Mouse (Mus musculus): ENCODE measurements at regions not wholly inside any gene's neighbourhood (a gene's known extent, or its start where the extent isn't known, plus 50 kb on each side); places are given as distances from the start of the nearest gene placed in this dataset.

GRCm38 (mm10) chr17:84126168-84126567 lies 61.6 kb downstream of the Zfp36l2 start:
- TF ChIP-seq CTCF (IDR thresholded peaks at IDR 0.05; ENCODE audit: low read depth) (no peak), EP300 (IDR thresholded peaks at IDR 0.05; ENCODE audit: low read depth) (no peak)
